Mouse (Mus musculus) G1E-ER4 (cell line): ENCODE results near the gene Bicdl2. TPM values are rescaled to one million over a fixed set of nuclear protein-coding genes. Genes with fewer than 3 reads are reported as not detected.

Experiments used
- GATA1 ChIP-seq: IDR thresholded peaks from one replicate; pipeline ENCODE4 v1.8.0; 2012; ENCODE audit warnings: low read length, inconsistent platforms
- polyA plus RNA-seq: library from polyadenylated mRNA; stranded (reverse); fragments of >175 nt; gene quantifications from 2 replicates; pipeline ENCODE4 v1.2.3, GENCODE M21; 2012

Bicdl2 gene
- not detected in 2 replicates for polyA plus RNA-seq

DNA sequence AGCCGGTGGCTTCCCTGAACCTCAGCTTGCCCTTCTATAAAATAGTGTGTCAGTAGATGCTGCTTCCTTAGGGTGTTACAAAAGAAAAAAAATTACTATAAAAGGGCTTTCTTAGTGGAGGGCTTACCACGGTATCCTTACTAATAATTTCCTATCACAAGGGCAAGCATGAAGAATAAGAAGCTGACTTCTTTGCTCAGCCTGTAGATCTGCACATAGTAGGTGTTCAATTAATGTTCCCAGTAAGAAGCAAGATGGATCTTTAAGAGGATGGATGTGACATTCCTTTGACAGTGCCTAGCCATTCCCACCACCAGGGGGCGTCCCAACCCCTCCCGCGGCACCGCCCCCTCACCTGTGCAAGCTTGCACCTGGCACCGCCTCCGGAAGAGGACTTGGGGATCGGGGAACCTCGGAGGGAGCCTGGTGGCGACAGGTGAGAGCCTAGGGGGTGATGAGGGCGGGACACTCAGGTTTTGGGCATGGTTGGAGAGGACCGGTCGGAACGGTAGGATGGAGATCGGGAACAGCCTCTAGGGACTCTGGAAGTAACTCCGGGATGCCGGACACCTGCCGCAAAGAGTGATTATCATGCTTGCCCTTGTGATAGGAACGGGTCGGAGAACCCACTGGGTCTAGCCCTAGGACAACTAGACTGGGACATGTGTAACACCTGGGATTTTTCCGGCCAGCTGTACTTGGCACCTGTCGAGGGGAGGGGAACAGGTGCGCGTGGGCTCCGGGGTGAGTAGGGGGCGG is at the start of gene Bicdl2:
TSS of gene Bicdl2 (plus strand) at position 390 of the 759 bp plus-strand sequence.
- TF ChIP-seq GATA1: no peak

DNA sequence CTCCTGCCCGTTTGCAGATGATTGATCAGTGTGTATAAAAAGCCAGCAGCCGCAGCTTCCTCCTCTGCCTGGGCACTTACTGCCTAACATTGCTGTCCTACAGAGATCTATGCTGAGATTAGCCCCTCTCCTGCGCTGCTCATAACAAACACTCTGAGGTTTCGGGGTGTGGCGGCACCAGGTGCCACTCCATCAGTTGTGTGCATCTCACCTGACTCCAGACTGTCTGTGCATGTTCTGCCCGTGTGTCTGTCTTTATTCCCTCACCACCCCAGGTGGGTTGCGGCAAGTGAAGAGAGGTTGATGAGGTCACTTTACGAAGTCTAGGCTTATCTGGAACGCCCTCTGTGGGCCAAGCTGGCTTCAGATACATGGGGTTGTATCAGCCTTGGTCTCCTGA is 43.2 kb upstream of the Bicdl2 start:
- TF ChIP-seq GATA1: no peak

DNA sequence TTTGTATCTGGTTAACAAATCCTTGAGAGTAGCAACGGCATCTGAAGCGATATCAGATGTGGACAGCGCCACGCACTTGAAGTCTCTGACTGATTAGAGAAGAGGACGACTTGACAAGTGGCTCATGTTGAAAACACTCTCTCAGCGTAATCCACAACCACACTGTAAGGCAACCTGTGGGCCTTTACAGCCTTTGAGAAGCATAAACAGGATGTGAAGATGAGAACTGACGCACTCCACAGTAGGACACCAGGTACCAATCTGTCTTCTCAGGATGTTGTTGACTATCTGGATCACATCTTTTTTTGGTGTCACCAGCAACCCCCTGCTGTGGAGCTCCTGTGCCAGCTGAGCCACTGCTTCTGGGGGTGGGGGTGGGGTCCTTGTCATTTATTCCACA is 40.0 kb upstream of the Bicdl2 start:
- TF ChIP-seq GATA1: no peak

DNA sequence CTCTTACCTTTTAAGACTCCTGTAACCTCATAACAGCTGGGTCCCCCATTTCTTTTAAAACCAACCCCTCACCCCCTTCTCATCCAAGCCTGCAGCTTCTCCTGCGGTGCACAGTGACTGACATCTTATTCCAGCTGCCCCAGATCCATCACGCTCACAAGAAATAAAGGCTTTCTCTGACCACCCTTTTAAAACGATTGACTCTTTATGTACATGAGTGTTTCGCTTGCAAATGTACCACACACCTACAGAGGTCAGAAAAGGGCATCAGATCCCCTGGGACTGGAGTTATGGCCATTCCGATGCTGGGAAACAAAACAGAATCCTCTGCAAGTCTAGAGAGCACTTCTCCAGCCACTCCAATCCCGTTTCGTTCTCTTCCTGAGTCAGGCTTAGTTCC is 32.5 kb upstream of the Bicdl2 start:
- TF ChIP-seq GATA1: no peak

DNA sequence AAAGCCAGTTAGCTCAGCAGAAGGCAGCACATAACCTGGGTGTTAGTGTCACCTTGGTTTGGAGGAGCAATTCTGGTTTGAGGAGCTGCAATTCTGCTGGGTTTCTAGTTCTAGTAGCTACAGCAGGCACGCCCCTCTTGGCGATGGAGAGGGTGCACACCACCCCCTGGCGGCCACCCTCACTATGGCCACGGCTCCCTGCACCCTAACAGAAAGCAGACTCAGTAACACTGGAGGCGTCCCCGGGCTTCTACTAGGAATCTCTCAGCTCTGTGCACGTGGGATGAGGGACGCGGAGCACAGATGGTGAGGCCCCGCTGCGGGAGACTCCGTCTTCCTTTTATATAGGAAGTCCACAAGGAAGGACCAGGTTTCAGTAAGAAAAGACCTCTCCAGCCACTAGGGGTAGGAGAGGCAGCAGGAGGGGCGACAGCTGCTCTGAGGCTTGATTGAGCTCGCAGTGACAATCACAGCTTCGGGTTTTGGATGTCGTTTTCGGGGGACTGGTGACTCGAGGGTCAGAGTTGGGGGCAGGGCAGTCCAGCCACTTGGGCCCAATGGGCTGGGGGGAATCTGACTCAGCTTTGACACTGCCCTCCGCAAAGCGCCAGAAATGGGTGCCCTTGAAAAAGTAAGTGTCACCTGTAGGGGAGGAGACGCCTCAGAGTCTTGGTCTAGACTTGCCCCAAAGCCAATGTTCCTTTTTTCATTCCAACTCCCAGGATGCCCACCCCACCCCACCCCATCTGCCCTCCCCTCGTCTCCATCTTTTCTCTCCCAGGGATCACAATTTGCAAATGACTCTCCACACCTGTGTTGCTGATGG is 29.9 kb upstream of the Bicdl2 start:
- no peak for TF ChIP-seq GATA1

DNA sequence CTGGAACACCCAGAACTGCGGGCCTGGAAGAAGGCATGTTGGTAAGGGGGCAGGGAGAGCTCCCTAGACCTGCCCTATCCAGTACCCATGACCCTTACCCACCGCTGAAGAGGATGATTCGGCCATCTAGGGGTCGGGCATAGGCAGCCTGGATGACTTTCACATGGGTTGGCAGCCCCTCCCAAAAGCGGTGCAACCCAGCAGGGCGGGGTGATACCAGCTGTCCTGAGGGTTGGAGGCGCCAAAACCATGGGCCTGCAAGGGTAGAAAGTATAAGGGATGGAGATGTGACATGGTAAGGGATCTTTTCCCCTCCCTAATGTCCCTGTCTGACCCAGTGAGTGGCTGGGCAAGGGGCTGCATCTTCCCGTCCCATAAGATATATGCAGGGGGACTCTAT is 29.1 kb upstream of the Bicdl2 start:
- TF ChIP-seq GATA1: no peak

DNA sequence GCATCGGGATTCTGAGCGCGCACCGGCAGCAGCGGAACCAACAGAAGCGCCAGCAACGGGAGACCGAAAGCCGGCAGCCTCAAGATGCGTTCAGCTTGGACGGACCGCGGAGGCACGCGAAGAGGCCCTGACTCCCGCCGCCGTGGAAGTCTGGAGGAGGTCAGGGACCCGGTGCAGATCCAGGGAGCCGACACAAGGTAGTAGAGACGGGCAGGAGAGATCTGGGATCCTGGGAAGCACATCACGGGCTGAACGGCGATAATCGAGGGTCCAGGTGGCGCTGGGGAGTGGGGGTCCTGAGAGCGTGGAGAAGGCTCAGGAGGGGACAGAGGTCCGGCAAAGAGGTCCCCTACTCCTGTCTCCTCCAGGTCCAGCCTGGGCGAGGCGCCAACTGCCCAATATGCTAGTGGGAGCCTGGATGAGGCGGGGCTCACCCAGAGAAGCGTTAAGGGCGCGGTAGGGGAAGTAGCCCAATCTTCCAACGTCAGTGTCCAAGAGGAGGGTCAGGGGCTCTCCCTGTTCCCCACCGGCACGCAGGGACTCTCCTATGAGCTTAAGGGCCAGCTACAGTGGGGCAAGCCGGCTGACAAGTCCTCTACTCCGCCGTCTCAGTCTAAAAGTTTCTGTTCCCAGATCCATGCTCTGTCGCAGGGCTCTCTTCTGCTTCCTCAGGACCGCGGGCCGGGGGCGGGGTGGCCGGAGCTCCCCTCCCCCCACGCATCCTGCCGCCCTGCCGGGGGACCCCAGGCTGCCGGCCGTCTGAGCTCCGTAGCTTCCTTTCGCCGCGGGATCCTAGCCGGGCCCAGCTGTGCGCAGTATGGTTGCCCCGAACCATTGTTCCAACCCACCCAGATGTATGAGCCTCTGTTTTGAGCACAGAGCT is 15.5 kb upstream of the Bicdl2 start, which contains the start of gene Mmp25:
TSS of gene Mmp25 (minus strand) at position 665 of the 883 bp plus-strand sequence.
- no peak for TF ChIP-seq GATA1

DNA sequence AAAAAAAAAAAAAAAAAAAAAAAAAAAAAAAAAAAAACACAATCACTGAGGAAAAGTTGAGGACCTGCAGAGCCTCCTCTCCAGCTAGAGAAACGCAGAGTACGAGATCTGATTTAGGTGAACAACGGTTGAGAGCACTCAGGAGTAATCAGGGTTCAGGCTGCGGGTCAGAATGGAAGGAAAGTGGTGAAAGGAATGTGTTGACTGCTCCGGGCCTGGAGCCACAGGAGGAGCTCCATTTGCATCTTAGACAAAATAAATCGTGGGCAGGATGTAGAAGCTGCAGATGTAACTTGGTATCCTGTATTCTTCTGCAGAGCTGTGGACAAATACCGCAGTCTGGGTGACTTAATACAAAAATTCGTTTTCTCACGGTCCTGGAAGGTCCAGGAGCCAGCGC is 14.4 kb upstream of the Bicdl2 start:
- TF ChIP-seq GATA1: no peak

DNA sequence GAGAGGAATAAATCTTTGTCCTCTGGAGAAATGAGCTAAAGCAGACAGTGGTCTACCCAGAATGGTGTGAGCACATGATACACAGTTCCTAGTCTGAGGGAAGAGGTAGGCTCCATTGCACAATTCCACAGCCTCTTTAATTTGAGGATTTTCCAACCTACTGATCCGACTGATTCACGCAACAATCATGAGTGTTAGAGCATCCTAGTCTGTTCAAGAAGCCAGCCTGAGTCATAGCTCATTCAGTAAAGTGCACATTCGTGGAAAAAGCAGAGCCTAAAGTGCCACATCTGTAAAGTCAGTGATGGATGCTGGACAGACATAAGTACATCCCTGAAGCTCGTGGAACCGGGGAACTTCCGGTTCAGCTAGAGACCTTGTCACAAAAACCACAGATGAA is 8.9 kb upstream of the Bicdl2 start:
- TF ChIP-seq GATA1: no peak

DNA sequence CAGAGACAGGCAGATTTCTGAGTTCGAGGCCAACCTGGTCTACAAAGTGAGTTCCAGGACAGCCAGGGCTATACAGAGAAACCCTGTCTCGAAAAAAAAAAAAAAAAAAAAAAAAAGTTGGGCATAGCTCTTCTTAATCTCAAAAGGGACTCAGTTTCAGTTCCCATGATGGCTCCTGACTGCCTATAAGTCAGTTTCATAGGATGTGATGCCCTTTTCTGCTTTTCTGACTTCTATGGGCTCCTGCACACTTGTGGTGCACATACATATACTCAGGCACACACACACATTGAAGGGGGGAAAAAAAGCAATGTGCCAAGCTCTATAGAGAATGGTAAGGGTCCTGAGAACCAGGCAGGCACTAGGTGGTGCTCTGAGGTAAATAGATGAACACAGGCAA is 7.0 kb upstream of the Bicdl2 start:
- no peak for TF ChIP-seq GATA1

DNA sequence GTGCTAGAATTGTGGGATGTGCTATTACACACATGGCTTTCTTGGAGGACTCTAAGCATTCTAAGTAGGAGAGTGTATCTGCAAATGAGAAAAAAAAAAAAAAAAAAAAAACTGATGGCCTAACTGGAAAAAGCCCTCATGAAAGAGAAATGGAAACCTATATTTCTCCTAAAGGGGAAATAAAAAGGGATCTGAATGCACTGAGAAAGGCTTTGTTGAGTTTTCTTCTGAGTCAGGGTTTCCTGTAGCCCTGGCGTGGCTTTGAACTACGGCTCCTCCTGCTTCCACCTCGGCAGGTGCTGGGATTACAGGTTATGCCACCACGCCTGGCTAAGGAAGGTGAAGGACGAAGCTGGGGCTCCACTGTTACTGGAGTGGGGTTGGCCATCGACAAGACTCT is 6.3 kb upstream of the Bicdl2 start:
- no peak for TF ChIP-seq GATA1

DNA sequence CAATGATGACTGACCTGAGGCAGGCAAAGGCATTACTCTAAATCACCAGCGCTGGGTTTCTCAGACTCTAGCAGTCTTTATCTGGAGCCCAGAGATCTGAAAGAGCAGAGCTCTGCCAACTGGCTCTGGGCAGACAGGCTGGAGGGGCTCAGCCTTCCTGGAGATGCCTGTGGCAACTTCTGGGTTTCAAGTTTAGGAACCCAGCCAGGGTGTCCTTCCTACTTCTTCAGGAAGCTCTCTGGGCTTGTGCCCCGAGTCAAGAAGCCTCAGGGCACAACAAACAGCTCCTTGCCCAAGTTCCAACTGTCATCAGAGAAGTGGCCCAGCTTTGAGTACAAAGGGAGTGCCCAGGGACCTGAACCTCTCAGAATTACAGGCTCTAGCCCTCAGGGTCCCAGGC is 5.9 kb upstream of the Bicdl2 start:
- TF ChIP-seq GATA1: no peak

DNA sequence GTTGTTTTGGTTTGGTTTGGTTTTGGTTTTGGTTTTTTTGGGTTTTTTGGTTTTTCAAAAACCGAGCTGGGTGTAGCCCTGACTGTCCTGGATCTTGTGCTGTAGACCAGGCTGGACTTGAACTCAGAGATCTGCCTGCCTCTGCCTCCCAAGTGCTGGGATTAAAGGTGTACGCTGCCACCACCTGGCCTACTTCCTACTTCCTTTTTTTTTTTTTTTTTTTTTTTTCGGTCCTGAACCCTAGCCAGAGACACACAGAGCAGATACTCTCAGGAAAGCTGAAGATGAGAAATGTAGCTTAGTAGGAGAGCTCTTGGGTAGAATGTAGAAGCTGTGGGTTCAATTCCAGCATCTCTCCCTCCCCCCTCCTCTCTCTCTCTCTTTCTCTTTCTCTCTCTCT is 1.9 kb upstream of the Bicdl2 start:
- TF ChIP-seq GATA1: no peak

DNA sequence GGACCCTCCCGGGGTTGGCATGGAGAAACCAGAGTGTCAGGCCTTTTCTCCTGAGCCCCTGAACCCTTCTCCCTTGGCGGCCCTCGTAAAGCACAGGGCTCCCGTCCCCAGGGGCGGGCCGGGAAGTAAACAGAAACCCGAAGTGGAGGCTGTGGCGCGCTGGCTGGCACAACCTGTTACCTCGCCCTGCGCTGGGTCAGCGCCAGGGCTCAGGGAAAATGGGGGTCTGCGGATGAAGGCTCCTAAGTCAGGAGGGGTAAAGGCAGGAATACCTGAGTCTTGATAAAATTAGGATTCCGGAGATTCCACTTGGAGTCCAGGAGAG is 532 bp downstream of the Bicdl2 start:
- TF ChIP-seq GATA1: no peak

DNA sequence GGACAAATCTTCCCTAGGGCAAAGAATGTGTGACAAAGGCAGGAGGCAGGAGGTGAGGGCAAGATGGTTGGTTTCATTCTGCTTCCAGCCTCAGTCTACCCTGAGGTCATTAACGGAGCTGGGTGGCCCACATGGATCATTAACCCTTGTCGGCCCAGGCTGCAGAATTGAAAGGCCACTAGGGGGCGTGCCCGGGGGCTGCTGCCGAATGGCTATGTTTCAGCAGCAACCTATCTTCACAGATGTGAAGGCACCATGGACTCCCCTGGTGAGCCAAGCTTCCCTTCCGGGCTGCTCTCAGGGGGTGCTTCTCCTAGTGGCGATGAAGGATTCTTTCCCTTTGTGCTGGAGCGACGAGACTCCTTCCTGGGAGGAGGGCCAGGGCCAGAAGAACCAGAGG is 1.2 kb downstream of the Bicdl2 start:
- TF ChIP-seq GATA1: no peak

DNA sequence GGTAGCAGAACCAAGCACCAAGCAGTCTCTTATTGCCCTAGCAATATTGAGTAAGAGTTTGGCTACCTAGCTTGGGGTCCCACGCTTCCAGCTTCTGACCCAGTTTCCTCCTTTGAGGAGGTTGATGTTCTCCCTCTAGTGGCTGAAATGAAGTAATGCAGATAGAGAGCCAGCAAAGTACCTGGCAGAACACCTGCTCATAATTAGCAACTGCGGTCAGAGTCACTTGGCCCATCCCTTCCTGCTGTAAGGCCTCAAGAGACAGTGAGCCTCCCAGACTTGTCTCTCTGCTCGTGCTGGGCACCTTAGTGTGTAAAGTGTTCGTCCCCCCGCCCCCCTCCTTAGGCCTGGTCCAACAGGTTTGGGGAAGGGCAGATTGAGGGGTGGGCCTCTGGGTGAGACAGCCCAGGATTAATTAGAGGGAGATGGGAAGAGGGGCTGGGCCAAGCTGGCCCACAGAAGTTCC is 4.3 kb downstream of the Bicdl2 start:
- TF ChIP-seq GATA1: no peak
